Mouse (Mus musculus) limb, embryonic 11.5 days (tissue): ENCODE data around the gene Pga5. TPM values are rescaled to one million over a fixed set of nuclear protein-coding genes. Genes with fewer than 3 reads are reported as not detected.

ENCODE experiments used
- ATAC-seq: fragments of 200-750 bp; cut with Nextera tagmentation; 2 replicates; pipeline ENCODE4 v1.8.0; 2017; ENCODE audit warnings: low read depth; ENCODE audit not compliant: insufficient number of reproducible peaks, low FRiP score, low TSS enrichment
- DNase-seq: peaks from one replicate; pipeline ENCODE4 v3.0.0-alpha.2; 2015; ENCODE audit warnings: low spot score
- H3K27ac ChIP-seq: fragments of 300-500 bp; sonication (generic); replicated peaks from 2 replicates; pipeline ENCODE4 v1.5.1; 2014; ENCODE audit warnings: low read depth, mild to moderate bottlenecking, low read length
- H3K27me3 ChIP-seq: fragments of 300-500 bp; sonication (generic); 2 replicates; pipeline ENCODE4 v1.6.1; 2014; ENCODE audit warnings: mild to moderate bottlenecking, low read length, mixed read lengths; ENCODE audit not compliant: control insufficient read depth, insufficient read depth
- H3K36me3 ChIP-seq: fragments of 300-500 bp; sonication (generic); 2 replicates; pipeline ENCODE4 v1.6.1; 2014; ENCODE audit warnings: mild to moderate bottlenecking, low read length, moderate library complexity, mixed read lengths; ENCODE audit not compliant: control insufficient read depth, insufficient read depth
- H3K4me1 ChIP-seq: fragments of 300-500 bp; sonication (generic); 2 replicates; pipeline ENCODE4 v1.6.1; 2014; ENCODE audit warnings: low read length, mixed read lengths; ENCODE audit not compliant: control insufficient read depth, insufficient read depth
- H3K4me2 ChIP-seq: fragments of 300-500 bp; sonication (generic); 2 replicates; pipeline ENCODE4 v1.6.1; 2014; ENCODE audit warnings: low read depth, mild to moderate bottlenecking, moderate library complexity; ENCODE audit not compliant: severe bottlenecking
- H3K4me3 ChIP-seq: fragments of 300-500 bp; sonication (generic); 2 replicates; pipeline ENCODE4 v1.5.1; 2014; ENCODE audit warnings: low read depth, low read length
- H3K9ac ChIP-seq: fragments of 300-500 bp; sonication (generic); 2 replicates; pipeline ENCODE4 v1.6.1; 2014; ENCODE audit warnings: mild to moderate bottlenecking, low read length
- H3K9me3 ChIP-seq: fragments of 300-500 bp; sonication (generic); 2 replicates; pipeline ENCODE4 v1.6.1; 2016; ENCODE audit warnings: low read length; ENCODE audit not compliant: control insufficient read depth
- WGBS: fragments of 180-500 bp; shearing (Covaris S2); extraction: QIAGEN DNeasy Blood & Tissue Kit; methylation state at CpG from one replicate; pipeline ENCODE4 v1.1.7; 2014; 5-methylcytosine and 5-hydroxymethylcytosine counted together
- polyA plus RNA-seq: library from polyadenylated mRNA; unstranded; fragments of >200 nt; fragmentation: Nextera tagmentation; extraction: Ambion mirVana; gene quantifications from 2 replicates; pipeline ENCODE4 v1.2.1, GENCODE M21; 2014

Pga5 gene
- polyA plus RNA-seq, 1 experiment from 2014 or later = not detected

DNA sequence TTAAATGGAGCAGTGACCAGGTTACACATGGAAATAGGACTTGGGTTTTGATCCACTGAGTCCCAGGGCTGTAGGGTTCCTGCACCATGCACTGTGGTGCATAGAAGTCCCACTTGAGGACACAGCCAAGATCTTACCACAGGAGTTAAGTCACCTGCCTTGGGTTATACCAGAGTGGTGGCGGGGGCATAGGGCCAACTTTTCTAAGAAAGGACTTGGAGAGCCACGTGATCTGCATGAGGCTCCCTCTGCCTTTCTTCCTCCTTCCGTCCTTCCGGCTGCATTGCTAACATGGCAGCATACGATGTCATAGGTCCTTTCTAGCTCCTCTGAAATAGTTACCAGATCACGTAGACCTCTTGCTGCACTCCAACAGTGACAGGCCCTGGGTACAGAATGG lies 37.6 kb upstream of the Pga5 start:
- no peak overlapping the region for H3K4me2 ChIP-seq
- ATAC-seq = no peak
- H3K27ac ChIP-seq = no peak overlapping the region
- no peak for DNase-seq
- H3K9ac ChIP-seq = no peak overlapping the region
- 85% methylated on average over 6 of the region's 6 CpGs for WGBS
- H3K4me3 ChIP-seq = no peak overlapping the region
- peaks cover 14% of the 10 kb centered on the region; the same call in 1 of the 2 replicates for H3K36me3 ChIP-seq
- H3K27me3 ChIP-seq = no peaks in the 10 kb centered on the region
- 0 out of 2 replicates have a peak, but pooled peaks cover 5% of the 10 kb centered on the region for H3K4me1 ChIP-seq
- no peaks in the 10 kb centered on the region for H3K9me3 ChIP-seq

DNA sequence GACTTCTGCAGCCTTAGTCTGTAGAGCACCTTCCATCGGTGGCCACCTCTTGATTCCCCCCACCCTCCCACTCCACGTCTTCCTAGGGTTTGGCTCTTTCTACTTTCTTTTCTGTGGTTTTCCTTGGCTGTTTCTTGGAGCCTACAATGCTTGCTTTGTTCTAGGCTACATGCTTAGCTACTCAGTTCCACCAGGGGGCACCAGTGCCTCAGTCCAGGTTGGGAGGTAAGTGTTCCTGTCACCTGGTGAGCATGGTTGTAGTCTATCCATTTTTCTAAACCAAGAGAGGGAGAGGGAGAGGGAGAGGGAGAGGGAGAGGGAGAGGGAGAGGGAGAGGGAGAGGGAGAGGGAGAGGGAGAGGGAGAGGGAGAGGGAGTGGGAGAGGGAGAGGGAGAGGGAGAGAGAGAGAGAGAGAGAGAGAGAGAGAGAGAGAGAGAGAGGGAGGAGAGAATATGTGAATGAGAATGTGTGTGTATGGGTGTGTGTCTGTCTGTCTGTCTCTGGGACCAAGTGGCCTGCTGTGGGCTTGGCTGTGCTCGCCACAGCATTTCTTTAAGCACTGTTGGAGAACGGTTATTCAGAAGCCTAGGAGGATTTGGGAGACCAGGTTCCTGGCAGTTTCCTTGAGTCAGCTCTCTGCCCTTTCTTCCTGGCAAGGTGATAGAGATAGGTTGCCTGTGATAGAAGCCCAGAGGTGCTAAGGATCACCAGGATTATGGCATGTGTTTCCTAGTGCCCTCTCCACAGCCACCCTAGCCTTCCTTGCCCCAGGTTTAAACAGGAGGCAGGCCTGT lies 37.0 kb upstream of the Pga5 start:
- WGBS = 55% methylated on average over 4 of the region's 4 CpGs
- ATAC-seq = peak; percentile 61; the same call in 1 of the 2 replicates

DNA sequence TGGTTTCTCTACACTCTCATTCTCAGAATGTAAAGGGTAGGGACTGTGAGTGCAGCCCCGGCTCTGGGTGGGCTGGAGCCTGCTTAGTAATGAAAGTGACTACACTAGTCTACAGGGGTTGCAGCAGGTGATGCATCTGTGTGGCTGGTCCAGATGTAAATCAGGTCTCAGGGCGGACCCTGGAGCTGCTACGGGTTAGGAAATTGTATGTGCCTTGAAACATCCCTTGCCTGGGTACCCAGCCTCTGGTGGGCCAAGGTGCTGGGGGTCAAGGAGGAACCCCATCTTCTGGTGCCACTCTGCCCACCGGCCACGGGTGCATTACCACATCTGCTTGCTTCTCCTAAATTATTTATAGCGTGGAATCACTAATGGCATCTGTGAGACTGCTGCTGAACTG lies 36.3 kb upstream of the Pga5 start:
- Histone ChIP-seq H3K4me1 (0 out of 2 replicates have a peak, but pooled peaks cover 2% of the 10 kb centered on the region), H3K4me3 (no peak overlapping the region), H3K36me3 (peaks cover 17% of the 10 kb centered on the region), H3K4me2 (no peak overlapping the region), H3K9me3 (no peaks in the 10 kb centered on the region), H3K27me3 (no peaks in the 10 kb centered on the region), H3K27ac (no peak overlapping the region), H3K9ac (no peak overlapping the region)
- 75% methylated on average over 6 of the region's 6 CpGs for WGBS
- DNase-seq = no peak
- no peak for ATAC-seq

More for the DNA sequence above, 37.0 kb upstream of the Pga5 start:
- H3K27me3 ChIP-seq = no peaks in the 10 kb centered on the region
- no peaks in the 10 kb centered on the region for H3K9me3 ChIP-seq
- H3K9ac ChIP-seq = no peak overlapping the region
- no peak overlapping the region for H3K4me2 ChIP-seq
- H3K4me1 ChIP-seq = 0 out of 2 replicates have a peak, but pooled peaks cover under 1% of the 10 kb centered on the region
- H3K36me3 ChIP-seq = peaks cover 17% of the 10 kb centered on the region
- no peak overlapping the region for H3K4me3 ChIP-seq
- H3K27ac ChIP-seq = no peak overlapping the region
- DNase-seq = peak; percentile 88

- DNase-seq = no peak
- ATAC-seq = no peak
- H3K4me3 ChIP-seq = no peak overlapping the region
- H3K27ac ChIP-seq = no peak overlapping the region
- H3K9me3 ChIP-seq = no peaks in the 10 kb centered on the region
- peaks cover 17% of the 10 kb centered on the region for H3K36me3 ChIP-seq
- no peaks in the 10 kb centered on the region for H3K27me3 ChIP-seq
- WGBS = 92% methylated on average over 10 of the region's 10 CpGs
- no peak overlapping the region for H3K9ac ChIP-seq
- H3K4me1 ChIP-seq = 0 out of 2 replicates have a peak, but pooled peaks cover 4% of the 10 kb centered on the region
- H3K4me2 ChIP-seq = no peak overlapping the region
Measured at GRCm38 (mm10) chr19:10713551-10713950, 35.7 kb upstream of the Pga5 start.

DNA sequence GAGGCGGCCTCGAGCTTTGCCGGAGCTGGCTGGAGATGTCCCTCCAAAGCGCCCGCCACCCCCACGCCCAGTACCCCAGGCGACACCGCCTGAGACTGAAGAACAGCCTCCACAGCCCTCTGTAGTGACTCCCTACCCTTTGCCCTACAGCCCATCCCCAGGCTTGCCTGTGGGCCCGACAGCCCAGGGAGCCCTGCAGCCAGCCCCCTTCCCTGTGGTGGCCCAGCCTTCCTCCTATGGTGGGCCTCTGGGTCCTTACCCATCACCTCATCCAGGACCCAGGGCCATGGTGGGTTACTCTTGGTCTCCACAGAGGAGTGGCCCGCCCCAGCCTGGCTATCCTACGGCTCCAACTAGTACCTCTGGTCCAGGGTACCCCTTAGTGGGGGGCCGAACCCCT lies 34.8 kb upstream of the Pga5 start:
- no peak for ATAC-seq
- no peak overlapping the region for H3K27ac ChIP-seq
- no peak overlapping the region for H3K4me3 ChIP-seq
- peaks cover 17% of the 10 kb centered on the region for H3K36me3 ChIP-seq
- 92% methylated on average over 10 of the region's 12 CpGs for WGBS
- no peak overlapping the region for H3K9ac ChIP-seq
- no peak overlapping the region for H3K4me2 ChIP-seq
- no peak for DNase-seq
- no peaks in the 10 kb centered on the region for H3K27me3 ChIP-seq
- no peaks in the 10 kb centered on the region for H3K9me3 ChIP-seq
- 0 out of 2 replicates have a peak, but pooled peaks cover 4% of the 10 kb centered on the region for H3K4me1 ChIP-seq

DNA sequence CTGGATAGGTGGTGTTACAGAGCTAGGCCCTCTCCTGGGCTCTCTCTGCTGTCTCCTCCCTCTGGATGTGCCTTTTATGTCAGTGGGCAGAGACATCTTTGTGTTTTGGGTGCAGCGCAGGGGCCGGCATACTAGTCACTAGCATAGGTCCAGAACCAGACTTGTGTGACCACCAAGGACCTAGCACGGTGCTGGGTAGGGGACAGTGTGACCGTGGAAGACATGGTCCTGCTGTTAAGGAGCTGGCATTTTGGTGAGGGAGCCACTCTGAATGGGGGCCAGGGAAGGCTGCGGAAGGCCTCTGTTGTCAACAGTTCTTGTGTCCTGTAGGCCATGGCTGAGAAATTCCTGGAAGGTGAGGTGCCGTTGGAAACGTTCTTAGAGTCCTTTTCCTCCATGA lies 34.3 kb upstream of the Pga5 start:
- Histone ChIP-seq H3K9ac (no peak overlapping the region), H3K4me3 (no peak overlapping the region), H3K27me3 (no peaks in the 10 kb centered on the region), H3K27ac (no peak overlapping the region), H3K4me1 (0 out of 2 replicates have a peak, but pooled peaks cover 4% of the 10 kb centered on the region), H3K4me2 (no peak overlapping the region), H3K9me3 (no peaks in the 10 kb centered on the region), H3K36me3 (peaks cover 17% of the 10 kb centered on the region)
- no peak for ATAC-seq
- no peak for DNase-seq
- WGBS = 92% methylated on average over 7 of the region's 7 CpGs

DNA sequence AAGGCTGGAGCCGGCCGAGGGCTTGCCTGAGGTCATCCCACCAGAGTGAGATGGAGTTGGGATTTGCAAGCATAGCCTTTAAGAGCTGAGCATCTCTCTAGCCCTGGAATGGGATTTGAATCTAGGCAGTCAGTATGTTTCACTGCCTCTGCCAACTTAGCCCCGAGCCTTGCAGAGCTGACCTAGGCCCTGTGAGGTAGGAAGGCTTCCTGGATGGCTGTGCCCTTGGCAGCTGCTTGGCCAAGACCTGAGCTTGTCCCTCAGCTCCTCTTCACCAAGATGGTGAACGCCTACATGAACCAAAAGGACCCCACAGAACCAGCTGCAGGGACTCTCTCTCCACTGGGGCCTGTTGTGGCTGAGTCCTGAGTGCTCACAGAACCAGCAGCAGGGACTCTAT lies 32.9 kb upstream of the Pga5 start:
- 95% methylated on average over 4 of the region's 4 CpGs for WGBS
- Histone ChIP-seq H3K4me2 (no peak overlapping the region), H3K27me3 (no peaks in the 10 kb centered on the region), H3K27ac (no peak overlapping the region), H3K4me1 (0 out of 2 replicates have a peak, but pooled peaks cover 4% of the 10 kb centered on the region), H3K36me3 (peaks cover 17% of the 10 kb centered on the region), H3K9ac (no peak overlapping the region), H3K9me3 (no peaks in the 10 kb centered on the region), H3K4me3 (no peak overlapping the region)
- no peak for ATAC-seq
- no peak for DNase-seq

DNA sequence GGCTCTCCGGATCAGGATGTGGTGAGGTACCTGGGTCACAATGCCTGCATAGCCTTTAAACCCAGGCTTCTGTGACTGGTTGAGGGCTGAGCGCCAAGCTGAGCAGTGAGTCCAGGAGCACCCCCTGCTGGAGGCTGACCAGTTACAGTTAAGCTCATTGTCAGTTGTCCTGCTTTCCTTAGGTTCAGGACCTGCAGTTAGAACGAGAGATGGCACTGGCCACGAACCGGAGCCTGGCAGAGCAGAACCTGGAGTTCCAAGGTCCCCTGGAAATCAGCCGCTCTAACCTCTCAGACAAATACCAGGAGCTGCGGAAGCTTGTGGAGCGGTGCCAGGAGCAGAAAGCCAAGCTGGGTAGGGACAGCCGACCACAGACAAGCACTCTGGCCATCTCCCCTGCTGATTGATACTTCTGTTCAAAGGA lies 32.2 kb upstream of the Pga5 start:
- H3K9ac ChIP-seq = no peak overlapping the region
- peak; percentile 42 for DNase-seq
- 83% methylated on average over 9 of the region's 9 CpGs for WGBS
- H3K36me3 ChIP-seq = peaks cover 17% of the 10 kb centered on the region
- no peaks in the 10 kb centered on the region for H3K9me3 ChIP-seq
- H3K4me1 ChIP-seq = 0 out of 2 replicates have a peak, but pooled peaks cover 4% of the 10 kb centered on the region
- ATAC-seq = no peak
- no peaks in the 10 kb centered on the region for H3K27me3 ChIP-seq
- H3K27ac ChIP-seq = no peak overlapping the region
- H3K4me2 ChIP-seq = no peak overlapping the region
- H3K4me3 ChIP-seq = no peak overlapping the region
